Mouse (Mus musculus) testis, postnatal 10 days (tissue): ENCODE data around the gene Ccnc.

Source experiments
- DNase-seq: peaks from one replicate; pipeline ENCODE4 v3.0.0; 2021; ENCODE audit warnings: low spot score

Ccnc gene

DNA sequence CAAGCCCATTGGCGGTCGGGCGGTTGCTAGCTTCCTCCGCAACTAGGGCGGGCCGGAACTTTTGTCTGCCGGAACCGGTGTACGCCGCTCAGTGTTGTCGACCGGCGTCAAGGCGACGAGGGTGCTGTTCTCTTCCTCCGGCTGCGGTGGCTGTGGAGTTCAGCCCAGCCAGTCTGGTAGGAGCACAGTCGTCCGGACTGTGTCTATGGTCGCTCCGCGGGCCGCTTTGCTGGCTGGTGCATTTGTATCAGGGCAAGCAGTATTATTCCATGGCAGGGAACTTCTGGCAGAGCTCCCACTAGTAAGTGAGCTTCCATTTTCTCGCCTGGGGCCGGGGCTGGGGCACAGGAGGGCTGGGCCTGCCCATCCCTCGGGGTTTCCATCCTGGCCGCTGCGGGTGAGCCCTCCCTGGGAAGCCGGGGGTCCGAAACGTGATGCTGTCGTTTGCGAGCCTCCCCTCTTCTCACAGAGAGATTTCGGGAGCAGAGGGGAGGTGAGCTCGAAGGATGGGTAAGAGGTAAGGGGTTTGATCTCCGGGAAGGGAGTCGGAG, at the start of gene Ccnc:
Ccnc (plus strand) TSS at position 87 of the 551 bp plus-strand sequence.
- peak; percentile 87 for DNase-seq

DNA sequence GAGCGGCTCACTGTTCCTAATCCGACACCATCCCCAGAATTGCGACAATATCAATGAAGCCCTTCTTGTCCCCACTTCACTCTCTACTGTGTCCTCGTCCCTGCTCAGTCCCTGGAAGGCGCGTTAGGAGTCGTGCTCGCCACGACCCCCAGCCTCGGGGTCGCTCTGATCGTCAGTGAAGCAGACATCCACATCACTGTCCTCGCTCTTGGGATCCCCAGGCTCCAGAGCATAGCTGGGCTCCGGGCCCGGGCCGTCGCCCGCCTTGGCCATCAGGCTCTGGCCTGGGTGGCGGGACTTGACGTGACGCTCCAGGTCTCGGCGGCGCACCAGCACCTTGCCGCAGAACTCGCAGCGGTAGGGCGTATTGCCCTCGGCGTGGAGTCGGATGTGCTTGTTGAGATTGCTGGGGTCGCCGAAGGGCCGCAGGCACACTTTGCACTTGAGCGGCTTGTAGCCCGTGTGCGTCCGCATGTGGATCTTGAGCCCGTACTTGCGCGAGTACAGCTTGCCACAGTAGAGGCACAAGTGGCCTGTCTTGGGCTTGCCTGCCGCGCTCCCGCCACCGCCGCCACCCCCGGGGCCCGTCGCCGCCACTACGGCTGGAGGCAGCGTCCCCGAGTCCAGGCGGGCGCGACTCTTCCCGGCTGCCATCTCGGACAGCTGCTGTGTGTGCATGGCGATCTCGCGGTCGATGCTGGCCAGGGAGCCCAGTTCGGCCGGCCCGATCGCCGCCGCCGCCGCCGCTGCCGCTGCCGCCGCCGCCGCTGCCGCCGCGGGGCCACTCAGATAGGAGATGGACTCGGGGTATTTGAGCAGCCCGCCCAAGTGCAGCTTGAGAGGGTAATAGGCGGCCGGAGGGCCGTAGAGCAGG, 49.2 kb upstream of the Ccnc start:
- DNase-seq, result peak; percentile 42

DNA sequence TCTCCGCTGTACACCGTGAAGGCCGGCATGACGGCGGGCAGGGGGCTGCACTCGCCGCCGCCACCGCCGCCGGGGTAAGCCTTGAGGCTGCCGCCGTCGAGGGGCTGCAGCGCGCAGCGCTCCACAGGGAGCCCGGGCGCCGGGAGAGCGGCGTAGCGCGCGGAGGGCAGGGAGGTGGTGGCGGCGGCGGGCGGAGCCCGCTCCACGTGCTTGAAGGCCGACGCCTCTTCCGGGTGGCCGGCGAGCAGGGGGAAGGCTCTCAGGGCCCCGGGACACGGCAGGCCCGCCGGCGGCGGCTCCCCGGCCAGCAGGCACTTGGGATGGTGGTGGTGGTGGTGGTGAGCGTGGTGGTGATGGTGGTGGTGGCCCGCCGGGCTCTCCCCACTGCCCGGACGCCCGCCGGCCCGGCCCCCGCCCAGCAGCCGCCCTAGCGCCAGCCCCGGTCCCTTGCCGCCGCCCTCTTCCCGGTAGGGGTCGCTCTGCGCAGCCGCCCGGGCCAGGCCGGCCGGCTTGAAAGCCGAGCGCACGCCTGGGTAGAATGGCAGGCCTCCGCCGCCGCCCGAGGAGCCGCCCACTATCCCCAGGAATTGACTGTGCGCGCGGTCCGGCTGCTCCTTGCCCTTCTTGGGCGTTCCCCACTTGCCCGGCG, 48.4 kb upstream of the Ccnc start:
- peak; percentile 58 for DNase-seq

DNA sequence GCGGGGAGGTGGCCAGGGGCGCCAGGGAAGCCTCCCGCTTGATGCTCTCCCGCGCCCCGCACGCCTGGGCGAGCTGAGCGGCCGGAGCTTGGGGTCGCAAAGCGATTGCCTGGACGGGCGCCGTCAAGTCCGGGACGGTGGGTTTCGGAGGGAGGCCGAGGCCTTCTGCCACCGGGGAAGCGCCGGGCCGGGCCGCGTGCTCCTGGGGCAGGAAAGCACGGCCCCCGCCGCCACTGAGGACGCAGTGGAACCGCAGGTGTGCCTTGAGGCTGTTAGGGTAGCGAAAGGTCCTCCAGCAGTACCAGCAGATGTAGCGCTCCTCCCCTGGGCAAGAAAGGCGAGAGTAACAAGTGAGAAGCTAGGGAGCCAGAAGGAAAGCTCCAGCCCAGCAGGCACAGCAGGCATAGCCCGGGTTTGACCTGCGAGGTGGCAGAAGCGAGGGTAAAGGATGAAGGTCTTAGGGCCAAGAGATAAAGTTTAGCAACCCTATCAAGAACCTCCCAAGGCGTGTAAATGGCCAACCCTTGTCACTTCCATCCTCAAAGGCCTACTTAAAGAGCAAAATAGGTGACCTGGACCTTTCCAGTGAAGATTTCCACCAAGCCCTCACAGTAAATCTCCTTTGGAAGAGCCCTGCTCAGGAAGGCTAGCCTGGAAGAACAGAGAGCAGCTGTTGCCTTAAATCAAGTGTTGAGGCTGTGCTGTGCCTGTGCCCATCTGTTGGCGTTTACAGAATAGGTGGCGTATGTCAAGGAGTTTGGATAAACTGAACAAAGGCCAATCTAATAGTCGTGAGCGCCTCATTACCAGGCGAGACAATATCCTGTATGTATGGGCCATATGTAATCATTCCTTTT, 47.6 kb upstream of the Ccnc start:
- no peak for DNase-seq

DNA sequence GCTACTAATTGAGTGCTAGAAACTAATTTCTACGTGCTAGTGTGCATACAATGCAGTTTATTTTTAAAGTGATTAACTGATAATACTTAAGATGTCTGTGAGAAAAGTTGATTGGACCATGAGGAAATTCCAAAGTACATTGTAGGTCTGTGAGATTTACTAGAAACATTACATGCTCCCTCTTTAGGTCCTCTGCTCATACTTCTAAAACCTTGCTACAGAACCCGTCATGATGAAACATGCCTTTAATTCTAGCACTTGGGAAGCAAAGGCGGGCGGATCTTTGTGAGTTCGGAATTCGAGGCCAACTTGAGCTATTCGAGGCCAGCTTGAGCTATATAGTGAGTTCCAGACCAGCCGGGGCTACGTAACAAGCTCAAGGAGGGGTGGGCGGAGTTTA, 46.5 kb upstream of the Ccnc start:
- no peak for DNase-seq

DNA sequence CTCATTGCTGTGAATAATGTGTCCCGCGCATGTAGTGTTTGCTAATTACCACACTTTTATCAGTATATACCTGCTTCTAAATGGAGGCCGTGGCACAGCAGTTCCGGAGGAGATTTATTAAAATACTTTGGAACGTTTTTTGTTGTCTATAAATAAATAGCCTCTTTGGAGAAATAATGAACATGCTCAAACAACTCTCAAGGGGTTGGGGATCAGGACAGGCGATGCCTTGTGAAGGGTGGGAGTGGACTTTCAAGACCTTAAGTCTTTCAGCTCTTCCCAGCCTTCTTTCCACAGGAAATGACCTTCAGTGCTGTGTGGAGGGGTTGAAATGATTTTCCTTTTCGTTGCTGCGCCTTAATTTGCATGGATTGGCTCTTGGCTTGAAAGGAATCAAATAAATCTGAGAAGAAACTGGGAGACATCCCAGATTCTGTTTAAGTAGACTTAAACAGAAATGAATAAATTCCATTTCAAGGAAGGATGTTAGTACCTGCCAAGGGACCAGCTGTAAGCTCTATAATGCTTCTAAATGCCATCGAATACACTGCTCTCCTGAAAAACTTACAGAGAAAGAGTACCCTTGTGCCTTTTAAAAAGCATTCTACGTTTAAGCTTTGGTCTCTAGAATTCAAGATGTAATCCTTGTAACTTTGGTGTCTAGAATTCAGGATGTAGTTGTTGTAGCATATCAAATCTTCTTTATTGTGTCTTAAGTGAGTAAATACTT, 44.9 kb upstream of the Ccnc start:
- DNase-seq, result no peak

DNA sequence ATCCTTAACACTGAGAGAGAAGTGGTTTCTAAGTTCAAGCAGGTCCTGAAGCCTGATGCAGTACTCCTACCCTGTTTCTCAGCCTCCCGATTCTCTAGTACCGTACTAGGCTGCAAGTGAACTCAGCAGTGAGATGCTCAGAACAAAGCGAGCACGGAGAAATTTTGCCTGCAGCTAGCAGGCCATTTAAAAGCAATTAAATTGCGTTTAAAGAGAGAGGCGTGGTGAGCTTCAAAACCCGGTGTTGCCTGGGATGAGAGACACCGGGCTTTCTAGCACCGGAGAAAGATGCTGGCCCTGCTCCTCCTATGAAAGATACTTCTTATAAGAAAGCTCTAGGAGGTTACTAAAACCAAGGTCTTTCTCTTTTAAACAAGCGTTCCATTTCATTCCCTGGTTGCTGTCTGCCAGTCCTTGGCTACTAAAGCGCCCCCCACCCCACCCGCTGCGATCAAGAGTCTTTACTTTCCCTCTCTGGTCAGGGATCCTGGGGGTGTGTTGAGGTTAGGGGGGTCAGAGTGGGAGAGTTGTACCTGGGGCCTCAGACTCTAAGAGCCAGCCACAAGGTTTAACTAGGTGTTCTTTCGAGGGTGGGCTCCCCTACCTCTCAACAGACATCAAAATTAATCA, 43.0 kb upstream of the Ccnc start:
- no peak for DNase-seq

DNA sequence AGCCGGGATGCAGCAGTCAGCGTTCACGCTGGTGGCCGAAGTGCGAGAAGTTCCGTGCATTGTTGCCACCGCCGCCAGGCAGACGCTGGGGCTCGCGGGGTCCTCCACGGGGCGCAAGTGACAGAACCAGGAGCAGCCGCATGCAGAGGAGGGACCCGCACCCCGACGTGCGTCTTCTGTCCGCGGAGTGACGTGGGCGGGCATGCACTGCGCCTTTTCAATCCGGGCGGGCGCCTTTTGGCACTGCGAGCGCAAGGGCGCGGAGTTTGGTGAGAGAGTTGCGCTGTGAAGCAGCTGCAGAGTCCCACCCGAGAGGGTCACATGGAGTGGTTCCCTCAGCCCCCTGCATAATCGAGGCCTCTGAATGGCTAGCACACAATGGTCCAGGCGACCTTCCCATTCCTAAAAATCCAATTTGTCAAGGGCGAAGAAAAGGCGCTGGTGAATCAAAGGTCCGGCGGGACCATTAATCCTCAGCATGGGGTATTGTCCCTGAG, 41.9 kb upstream of the Ccnc start, which contains the start of gene Prdm13:
Prdm13 (minus strand) TSS at position 369 of the 497 bp plus-strand sequence.
- no peak for DNase-seq

DNA sequence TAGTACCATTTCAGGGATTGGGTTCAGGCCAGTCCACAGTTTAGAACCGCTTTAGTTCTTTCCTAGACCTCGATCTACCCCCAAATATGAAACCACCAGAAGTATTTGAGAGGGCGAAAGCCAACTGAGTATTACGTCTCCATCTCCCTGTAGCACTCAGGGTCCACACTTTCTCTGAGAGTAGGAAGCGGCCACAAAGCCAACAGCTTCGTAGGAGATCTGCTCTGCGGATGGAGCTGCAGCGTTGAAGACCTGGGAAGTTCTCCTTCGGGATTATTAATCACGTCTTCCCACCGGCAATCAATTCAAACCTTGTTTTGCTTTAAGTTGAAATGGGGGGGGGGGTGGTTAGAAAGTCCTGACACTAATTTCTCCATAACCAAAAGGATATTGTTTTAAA, 41.1 kb upstream of the Ccnc start:
- DNase-seq, result no peak

DNA sequence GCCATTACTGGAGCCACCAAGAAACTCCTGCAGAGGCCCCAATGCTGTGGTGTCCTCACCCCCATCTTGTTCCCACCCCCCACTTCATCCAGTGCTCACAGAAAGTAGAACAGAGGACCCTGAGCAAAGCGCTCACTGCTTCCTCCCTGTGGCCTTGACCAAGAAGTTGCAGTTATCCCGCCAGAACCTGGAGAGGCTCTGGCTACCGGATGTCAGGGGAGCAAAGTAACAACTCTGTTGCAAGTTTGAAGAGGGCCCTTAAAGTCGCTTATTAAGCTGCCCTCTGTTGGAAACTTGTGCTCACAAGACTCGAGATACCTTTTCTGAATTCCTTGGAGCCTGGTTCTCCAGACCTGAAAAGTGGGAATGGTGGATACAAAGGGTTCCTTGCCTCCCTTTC, 40.6 kb upstream of the Ccnc start:
- no peak for DNase-seq

DNA sequence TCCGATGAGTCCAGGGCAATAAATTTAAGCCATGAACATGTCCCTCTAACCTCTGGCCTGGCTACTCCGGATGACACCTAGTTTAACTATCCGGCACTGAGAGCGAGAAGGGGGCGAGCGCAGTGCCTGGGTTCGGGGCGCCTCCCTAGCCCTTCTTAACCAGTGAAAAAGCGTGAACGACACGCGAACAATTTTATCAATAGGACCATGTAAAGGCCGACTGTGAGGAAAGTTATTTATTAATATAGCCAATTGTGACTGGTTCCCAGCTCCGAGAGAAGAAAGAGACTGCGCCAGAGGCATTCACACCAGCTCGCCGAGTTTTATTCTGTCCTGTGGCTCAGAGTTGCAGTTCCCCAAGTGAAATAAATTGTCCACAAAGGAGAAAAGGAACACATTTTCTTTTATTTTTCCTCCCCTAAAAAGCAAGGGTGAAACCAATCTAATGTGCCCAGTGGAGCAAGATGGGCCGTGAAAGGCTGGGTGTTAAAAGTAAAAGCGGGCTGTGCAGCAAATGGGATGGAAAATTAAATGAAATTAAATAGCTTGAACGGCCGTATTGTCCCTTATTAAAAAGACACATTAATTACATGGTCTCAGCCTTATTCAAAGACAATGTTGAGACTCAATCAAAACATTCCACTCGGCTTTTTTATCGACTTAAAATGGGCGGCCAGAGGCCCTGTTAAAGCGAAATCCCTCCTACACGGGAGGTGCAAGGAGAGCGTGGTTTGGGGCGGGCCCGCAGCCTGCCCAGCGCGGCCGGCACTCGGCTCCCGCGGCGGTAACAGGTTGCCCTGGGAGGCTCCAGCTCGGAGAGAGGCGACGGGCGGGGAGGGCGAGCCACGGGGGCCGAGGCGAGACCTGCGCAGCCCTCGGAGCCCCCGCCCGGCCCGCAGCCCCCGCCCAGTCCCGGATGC, 39.5 kb upstream of the Ccnc start:
- no peak for DNase-seq

DNA sequence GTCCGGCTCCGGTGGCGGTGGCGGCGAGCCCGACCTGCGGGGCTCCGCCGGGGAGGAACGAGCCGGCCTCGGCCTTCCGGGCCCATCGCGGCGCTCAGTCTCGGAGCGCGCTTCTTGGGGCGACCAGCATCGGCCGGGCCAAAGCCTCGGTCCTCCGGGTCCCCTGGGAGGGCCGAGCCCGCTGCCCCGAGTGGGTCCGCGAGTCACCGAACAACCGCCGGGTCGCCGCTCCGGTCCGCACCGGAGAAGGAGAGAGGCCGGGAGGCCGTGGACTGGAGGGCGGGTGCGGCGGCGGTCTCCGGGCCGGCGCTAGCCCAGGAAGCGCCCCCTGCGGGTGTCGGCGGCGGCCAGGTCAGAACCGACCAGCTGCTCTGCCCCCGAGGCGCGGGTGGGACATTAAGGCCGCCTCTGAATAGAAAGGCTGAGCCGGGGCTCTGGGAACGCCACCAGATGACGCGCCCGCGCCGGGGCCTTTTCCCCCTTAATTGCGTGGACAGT, 38.7 kb upstream of the Ccnc start:
- peak; percentile 47 for DNase-seq

DNA sequence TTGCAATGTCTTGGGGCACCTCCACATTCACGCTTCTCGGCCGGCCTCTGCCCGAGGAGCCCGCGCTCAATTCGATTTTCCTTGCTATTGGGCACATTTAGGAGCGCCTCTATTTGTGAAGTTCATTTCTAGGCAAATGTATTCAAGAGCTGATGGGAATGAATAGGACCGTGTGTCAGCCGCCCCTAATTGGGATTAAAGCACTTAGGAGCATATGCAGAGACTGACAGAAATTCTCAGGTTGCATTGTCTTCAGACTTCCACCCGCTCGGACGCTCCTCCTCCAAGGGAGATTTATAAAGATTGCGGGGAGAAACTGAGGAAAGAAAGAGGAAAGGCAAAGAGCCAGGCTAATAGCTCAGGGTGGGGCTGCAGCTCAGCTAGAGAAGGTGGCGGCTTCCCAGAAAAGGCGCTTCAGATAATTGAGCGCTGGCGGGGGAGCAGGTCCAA, 38.0 kb upstream of the Ccnc start:
- DNase-seq, result no peak

DNA sequence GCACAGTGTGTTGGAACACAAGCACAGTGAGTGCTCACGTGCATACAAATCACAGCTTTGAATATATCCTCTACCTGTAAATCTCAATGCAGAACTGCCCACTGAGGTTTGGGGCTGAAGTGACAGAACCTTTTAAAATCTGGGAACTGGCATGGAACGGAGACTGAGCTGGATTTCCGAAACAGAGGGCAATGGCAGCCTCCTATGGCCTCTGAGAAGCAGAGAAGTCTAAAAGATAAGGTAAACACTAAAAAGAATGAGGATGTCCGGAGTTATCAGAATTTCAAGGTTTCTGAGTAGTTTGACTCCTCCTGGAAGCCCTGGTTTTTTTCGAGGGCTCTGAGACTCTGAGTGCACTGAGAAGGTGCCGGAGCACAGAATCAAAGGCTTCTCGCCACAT, 37.3 kb upstream of the Ccnc start:
- no peak for DNase-seq

DNA sequence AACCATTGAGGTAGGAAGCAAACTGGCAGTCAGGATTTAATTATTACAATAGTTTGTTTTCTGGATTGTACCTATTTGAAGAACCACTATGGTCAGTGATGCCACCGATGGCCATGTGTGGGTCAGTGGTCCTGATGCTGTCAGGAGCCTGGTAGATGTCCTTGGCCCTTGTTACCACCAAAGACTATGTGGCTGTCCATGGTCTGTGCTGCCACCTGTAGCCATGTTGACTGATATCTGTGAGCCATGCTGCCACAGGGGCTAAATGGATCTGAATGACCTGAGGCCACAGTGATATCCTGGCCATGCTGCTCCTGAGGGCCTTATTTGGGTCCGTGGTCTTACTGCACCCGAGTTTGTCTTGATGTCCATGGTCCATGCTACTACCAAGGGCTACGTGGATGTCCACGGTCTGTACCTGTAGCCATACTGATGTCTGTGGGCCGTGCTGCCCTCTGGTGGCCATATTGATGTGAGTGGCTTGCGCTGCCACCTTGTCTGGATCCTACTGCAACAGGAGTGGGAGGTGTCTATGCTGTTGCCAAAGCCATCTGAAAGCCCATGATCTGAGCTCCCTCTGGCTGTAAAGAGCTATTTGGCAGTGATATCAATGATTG, 31.8 kb upstream of the Ccnc start:
- DNase-seq, result peak; percentile 78

DNA sequence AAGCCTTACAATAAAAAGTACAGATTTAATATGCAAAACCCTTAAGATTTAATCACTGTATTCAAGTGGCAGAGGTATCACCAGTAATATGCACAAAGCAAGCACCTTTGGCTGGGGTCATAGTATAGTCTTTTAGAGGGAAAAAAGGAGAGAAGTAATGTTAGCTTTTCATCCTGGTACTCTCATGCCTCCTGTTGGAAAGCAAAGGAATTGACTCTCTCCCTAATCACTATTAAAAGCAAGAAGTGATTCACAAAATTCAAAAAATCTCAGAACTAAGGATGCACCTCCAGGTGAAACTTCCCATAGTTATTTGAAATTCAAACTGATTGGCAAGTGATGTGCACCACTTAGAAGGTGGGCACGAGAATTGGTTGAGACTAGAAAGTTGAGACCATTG, 22.5 kb upstream of the Ccnc start:
- no peak for DNase-seq

DNA sequence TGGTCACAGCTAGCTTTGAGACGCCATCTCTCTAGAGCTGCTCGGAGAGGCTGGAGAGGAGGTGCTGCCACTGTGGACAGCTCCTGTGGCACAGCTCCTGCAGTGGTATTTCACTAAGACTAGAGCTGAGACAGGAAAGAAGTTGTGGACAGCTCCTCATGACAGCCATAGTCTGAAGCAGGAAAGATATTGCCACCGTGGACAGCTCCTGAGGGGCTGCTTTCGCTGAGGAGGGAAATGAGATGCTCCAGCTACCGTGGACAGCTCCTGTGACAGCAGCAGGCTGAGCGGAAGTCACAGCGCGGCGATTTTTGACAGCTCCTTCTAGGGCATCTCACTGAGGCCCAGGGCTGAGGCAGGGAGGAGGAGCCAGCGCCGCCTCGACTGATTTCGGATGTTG, 15.4 kb upstream of the Ccnc start:
- peak; percentile 87 for DNase-seq

DNA sequence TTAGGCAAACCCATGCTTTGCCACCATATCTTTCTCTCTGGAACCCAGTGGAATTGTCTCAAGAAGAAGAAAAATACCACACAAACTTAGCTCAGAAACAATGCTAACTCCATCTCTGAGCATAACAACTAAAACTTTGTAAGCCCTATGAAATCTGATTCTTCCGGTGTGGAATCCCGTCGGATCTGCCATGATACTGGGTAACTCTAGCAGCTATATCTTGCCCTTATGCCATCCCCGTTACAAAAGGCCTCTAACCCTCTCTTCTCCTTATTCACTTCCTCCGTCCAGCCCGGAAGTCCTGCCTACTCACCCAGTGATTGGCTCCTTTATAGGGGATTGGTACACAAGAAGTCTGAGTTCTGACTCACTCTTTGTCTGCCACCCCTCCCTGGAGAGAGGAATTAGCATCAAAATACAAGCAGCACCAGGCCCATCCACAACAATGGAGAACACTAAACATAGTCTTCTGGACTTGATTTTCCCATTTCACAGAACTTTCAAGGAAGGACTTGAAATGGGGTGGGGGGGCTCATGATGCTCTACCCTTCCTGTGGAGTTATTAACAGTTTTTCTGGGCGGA, 4.7 kb upstream of the Ccnc start:
- DNase-seq, result no peak
